Mouse (Mus musculus) ES-E14 (cell line): ENCODE measurements at regions not wholly inside any gene's neighbourhood (a gene's known extent, or its start where the extent isn't known, plus 50 kb on each side); places are given as distances from the start of the nearest gene placed in this dataset.

Experiments
- CHD2 ChIP-seq: IDR thresholded peaks from 2 replicates; pipeline ENCODE4 v1.6.1; 2014; ENCODE audit warnings: mild to moderate bottlenecking, low read depth, low read length, inconsistent platforms
- HCFC1 ChIP-seq: IDR thresholded peaks from 2 replicates; pipeline ENCODE4 v1.6.1; 2012; ENCODE audit warnings: low read length, inconsistent platforms, borderline replicate concordance; ENCODE audit not compliant: insufficient read depth
- MAFK ChIP-seq: IDR thresholded peaks from 2 replicates; pipeline ENCODE4 v1.6.1; 2014; ENCODE audit warnings: mild to moderate bottlenecking, low read depth, low read length, inconsistent platforms; ENCODE audit not compliant: insufficient read depth
- ZC3H11A ChIP-seq: IDR thresholded peaks from 2 replicates; pipeline ENCODE4 v1.6.1; 2012; ENCODE audit warnings: low read depth, mild to moderate bottlenecking, inconsistent platforms, low read length, borderline replicate concordance
- ZNF384 ChIP-seq: IDR thresholded peaks from 2 replicates; pipeline ENCODE4 v1.6.1; 2012; ENCODE audit warnings: low read depth, low read length, inconsistent platforms

DNA sequence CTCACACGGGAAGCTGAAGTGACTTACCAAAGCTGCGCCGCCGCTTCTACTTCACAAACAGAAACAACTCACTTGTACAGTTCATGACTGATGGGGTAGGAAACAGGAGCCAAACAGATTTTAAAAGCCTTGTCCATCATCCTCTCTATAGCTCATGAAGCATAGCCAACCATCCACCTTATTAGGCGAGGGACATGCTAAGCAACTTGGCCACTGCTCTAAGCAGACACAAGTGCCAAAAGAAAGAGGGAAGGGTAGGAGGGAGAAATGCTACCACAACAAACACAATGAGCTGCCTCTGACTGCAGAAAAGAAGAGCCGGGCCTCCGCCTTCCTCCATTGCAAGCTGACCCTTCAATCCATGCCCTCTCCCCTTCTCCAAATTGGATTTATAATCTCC is 179.9 kb downstream of the Dhx15 start:
- no peak for TF ChIP-seq ZC3H11A
- no peak for TF ChIP-seq MAFK
- TF ChIP-seq HCFC1 = no peak
- no peak for TF ChIP-seq CHD2
- no peak for TF ChIP-seq ZNF384
